Mouse (Mus musculus) kidney, embryonic 16.5 days (tissue): ENCODE data around the gene Fat1. TPM values are rescaled to one million over a fixed set of nuclear protein-coding genes. Genes with fewer than 3 reads are reported as not detected.
A peak's percentile ranks its signal among the peaks of the same experiment; 100 is the strongest.

Experiments used
- ATAC-seq: fragments of 200-750 bp; cut with Nextera tagmentation; 2 replicates; pipeline ENCODE4 v1.8.0; 2017; ENCODE audit warnings: moderate TSS enrichment; ENCODE audit not compliant: low FRiP score, low TSS enrichment
- H3K27ac ChIP-seq: fragments of 300-500 bp; sonication (generic); 2 replicates; pipeline ENCODE4 v1.5.1; 2014; ENCODE audit warnings: low read length
- H3K27me3 ChIP-seq: fragments of 300-500 bp; sonication (generic); 2 replicates; pipeline ENCODE4 v1.6.1; 2014; ENCODE audit warnings: low read length, control low read depth, mixed read lengths; ENCODE audit not compliant: insufficient read depth
- H3K36me3 ChIP-seq: fragments of 300-500 bp; sonication (generic); 2 replicates; pipeline ENCODE4 v1.6.1; 2014; ENCODE audit warnings: low read length, control low read depth, mixed read lengths; ENCODE audit not compliant: insufficient read depth
- H3K4me1 ChIP-seq: fragments of 300-500 bp; sonication (generic); 2 replicates; pipeline ENCODE4 v1.6.1; 2014; ENCODE audit warnings: low read length, control low read depth, mixed read lengths; ENCODE audit not compliant: insufficient read depth
- H3K4me2 ChIP-seq: fragments of 300-500 bp; sonication (generic); replicated peaks from 2 replicates; pipeline ENCODE4 v1.6.1; 2014; ENCODE audit warnings: low read depth, low read length
- H3K4me3 ChIP-seq: fragments of 300-500 bp; sonication (generic); 2 replicates; pipeline ENCODE4 v1.5.1; 2014; ENCODE audit warnings: mild to moderate bottlenecking, low read length
- H3K9ac ChIP-seq: fragments of 300-500 bp; sonication (generic); replicated peaks from 2 replicates; pipeline ENCODE4 v1.6.1; 2014; ENCODE audit warnings: low read length
- H3K9me3 ChIP-seq: fragments of 300-500 bp; sonication (generic); 2 replicates; pipeline ENCODE4 v1.6.1; 2016; ENCODE audit warnings: low read length, control low read depth
- WGBS: fragments of 180-500 bp; shearing (Covaris S2); extraction: QIAGEN DNeasy Blood & Tissue Kit; methylation state at CpG from one replicate; pipeline ENCODE4 v1.1.7; 2014; 5-methylcytosine and 5-hydroxymethylcytosine counted together
- polyA plus RNA-seq: library from polyadenylated mRNA; unstranded; fragments of >200 nt; fragmentation: Nextera tagmentation; extraction: Ambion mirVana; gene quantifications from 2 replicates; pipeline ENCODE4 v1.2.1, GENCODE M21; 2015

The Fat1 gene
- 19.9 and 20.9 TPM in 2 replicates for polyA plus RNA-seq

DNA sequence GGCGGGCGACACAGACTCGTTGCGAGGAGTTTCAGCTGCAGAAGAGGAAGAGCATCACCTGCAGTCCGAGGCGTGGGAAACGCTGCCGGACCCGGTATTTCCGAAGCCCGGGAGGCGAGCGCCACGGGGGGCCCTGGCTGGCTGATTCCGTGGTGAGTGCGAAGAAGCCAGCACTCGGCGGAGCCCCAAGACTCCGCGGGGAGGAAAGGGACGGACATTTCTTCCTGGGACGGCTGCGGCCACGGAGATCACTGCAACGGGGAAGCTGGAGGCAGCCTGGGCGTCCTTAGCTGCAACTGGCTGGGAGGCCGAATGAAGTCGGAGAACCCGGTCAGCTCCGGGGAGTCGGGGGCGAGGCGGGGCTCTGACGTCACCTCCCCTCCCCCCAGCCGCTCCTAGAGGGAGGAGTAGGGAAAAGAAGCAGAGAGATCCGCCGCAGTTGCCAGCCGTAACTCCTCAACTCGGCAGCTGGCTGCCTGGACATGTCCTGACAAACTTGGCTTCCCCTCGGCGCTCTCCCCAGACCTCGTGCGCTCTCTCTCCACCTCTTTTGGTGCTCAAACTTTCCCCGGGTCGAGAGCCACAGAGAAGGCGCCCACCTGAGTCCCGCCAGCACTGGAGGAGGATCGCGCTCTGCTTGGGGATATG, at the start of gene Fat1:
TSS of gene Fat1 (plus strand) at position 598 of the 648 bp plus-strand sequence.
- H3K36me3 ChIP-seq: no peaks in the 10 kb centered on the region
- under 1% methylated on average over 48 of the region's 49 CpGs for WGBS
- peak within 1 kb of the TSS; percentile 97 for H3K27ac ChIP-seq
- peak within 1 kb of the TSS; percentile 92 for H3K9ac ChIP-seq
- H3K4me2 ChIP-seq: peak within 1 kb of the TSS; percentile 72
- H3K9me3 ChIP-seq: no peaks in the 10 kb centered on the region
- peaks cover 17% of the 10 kb centered on the region for H3K4me1 ChIP-seq
- ATAC-seq: peak; percentile 85
- 0 out of 2 replicates have a peak, but pooled peaks cover 4% of the 10 kb centered on the region for H3K27me3 ChIP-seq
- H3K4me3 ChIP-seq: peak within 1 kb of the TSS; percentile 87

DNA sequence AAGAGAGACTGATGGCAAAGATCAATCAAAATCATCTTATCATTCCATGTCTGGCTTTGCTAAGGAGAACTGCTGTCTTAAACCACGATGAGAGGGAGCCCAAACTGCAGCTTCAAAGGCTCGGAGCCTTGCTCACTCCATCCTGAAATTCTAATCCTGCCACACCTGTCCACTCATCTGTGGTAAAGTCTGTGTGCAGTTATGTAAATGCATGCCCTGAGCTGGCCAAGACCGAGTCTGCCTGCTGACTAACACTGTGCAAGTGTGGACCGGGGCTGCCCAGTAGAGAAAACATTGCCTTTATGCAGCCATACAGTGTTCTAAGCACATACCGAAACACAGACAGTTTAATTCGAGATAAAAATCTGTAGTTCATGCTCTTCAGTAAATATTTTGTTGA, 40.6 kb upstream of the Fat1 start:
- 59% methylated on average over 6 of the region's 6 CpGs for WGBS
- Histone ChIP-seq H3K9ac (no peak overlapping the region), H3K4me2 (no peak overlapping the region), H3K4me1 (no peaks in the 10 kb centered on the region), H3K9me3 (no peaks in the 10 kb centered on the region), H3K27ac (no peak overlapping the region), H3K36me3 (no peaks in the 10 kb centered on the region), H3K4me3 (no peak overlapping the region), H3K27me3 (no peaks in the 10 kb centered on the region)
- ATAC-seq: no peak

DNA sequence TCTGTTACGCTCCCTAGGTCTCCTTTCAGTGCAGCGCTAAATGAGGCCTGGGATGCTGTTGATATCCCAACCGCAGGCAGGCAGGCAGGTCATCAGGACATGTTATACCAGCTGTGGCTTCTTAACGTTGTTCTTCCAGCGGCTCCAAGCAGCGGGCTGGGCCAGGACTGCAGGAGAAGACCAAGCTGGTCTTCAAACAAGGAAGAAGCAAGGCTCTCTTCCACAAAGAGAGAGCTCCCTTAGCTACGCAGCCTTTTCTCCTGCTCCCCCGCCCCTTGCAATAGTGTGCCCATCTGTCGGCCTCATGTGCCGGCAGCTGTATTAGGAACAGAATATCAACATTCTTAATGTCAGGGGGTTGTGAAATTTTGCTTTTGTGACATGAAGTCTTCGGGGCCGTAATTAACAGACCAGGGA, 35.7 kb upstream of the Fat1 start:
- H3K9ac ChIP-seq: no peak overlapping the region
- H3K4me1 ChIP-seq: no peaks in the 10 kb centered on the region
- no peaks in the 10 kb centered on the region for H3K27me3 ChIP-seq
- H3K36me3 ChIP-seq: no peaks in the 10 kb centered on the region
- H3K27ac ChIP-seq: no peak overlapping the region
- peak; percentile 51; the same call in 1 of the 2 replicates for ATAC-seq
- H3K4me3 ChIP-seq: no peak overlapping the region
- H3K4me2 ChIP-seq: no peak overlapping the region
- 51% methylated on average over 12 of the region's 12 CpGs for WGBS
- no peaks in the 10 kb centered on the region for H3K9me3 ChIP-seq

DNA sequence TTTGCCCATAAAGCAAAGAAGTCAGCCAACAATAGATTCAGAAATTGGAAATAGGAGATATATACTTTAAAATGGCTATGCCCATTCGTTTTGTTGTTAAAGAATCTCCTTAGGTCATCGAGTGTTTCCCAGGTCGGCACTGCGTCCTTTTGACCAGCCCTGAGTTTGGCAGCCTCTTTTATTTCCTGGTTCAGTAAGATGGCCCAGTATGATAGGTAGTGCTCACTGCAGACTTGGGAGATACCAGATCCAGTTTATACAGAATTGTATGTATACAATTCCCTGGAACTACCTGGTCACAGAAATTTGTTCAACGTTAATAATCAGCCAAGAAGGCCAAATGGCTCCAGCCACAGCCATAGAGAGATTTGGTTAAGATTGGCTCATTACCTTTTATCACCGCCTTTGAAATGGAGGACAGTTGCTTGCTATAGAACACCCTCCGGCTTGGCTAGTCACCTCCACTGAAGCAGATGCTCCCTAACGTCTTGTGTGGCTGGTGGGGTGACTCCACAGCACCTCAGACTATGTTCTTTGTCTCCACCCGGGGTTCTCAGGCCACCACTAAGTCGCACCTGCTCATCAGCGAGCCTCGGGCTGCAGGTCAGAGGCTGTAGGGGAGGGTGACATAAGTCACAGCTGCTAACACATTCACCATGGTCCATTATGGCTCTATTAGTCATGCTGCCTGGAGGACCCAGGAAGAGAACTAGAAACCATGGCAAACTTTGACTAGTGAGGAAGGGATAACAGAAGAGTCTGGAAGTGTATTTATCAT, 23.9 kb upstream of the Fat1 start:
- no peak overlapping the region for H3K4me3 ChIP-seq
- no peaks in the 10 kb centered on the region for H3K4me1 ChIP-seq
- 54% methylated on average over 12 of the region's 12 CpGs for WGBS
- no peak overlapping the region for H3K27ac ChIP-seq
- H3K9ac ChIP-seq: no peak overlapping the region
- no peak for ATAC-seq
- H3K36me3 ChIP-seq: no peaks in the 10 kb centered on the region
- 0 out of 2 replicates have a peak overlapping the region, but pooled peaks have one; percentile 5 for H3K4me2 ChIP-seq
- no peaks in the 10 kb centered on the region for H3K27me3 ChIP-seq
- no peaks in the 10 kb centered on the region for H3K9me3 ChIP-seq

DNA sequence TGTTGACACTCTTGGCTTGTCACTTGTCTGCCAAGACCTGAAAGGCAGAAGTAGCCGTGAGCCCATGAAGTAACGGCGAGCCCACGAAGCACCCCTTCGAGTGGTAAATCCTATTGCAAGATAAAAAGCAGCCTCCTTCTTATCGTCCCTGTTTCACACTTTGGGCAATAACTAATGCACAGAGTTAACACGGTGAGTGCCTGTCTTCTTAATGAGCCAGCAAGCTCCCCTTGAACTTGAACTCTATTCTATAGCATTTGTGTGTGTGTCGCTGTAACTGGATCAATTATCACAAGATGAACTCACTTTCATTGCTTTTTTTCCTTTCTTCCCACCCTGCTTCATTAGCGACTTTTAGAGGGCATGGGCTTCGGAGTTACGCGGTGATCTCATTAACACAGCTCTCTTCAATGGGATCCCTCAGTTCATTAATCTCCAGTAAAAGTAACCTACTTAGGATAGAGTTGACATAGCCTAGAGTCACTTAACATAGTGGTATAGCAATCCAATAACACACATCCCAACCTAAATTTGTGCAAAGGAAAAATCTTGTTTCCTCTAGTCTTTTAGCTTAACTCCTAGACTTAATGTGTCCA, 15.7 kb upstream of the Fat1 start:
- no peak for ATAC-seq
- Histone ChIP-seq H3K4me3 (no peak overlapping the region), H3K36me3 (no peaks in the 10 kb centered on the region), H3K4me1 (no peaks in the 10 kb centered on the region), H3K9ac (no peak overlapping the region), H3K27ac (no peak overlapping the region), H3K4me2 (no peak overlapping the region), H3K9me3 (no peaks in the 10 kb centered on the region), H3K27me3 (no peaks in the 10 kb centered on the region)
- 91% methylated on average over 12 of the region's 12 CpGs for WGBS

DNA sequence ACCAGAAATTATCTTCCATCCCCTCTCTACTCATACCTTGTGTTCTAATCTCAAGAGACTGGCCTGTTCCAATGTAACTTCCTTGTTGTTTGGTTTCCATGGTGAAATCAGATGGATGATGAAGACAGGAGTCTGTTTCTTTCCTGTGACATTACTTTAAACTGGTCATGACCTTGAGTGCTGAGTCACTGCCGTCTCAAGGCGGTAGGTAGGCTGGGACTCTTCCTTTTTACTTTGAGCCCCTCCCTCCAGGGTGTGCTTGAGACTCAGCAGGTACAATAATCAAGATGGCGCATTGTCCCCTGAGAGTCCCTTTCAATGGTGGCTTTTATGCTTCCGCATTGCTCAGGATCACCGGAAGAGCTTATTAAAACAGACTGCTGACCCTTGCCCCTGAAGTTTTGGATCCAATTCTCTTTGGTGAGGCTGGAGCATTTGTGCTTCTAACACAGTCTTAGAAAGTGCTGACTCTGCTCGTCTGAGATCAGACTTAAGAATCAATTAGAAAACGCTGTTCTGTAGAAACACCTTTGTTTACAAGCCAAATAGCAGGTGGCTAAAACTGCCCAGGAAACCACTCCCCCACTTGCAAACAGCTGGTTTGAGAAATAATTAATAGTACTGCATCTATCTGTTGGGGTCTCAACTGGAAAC, 14.7 kb upstream of the Fat1 start:
- Histone ChIP-seq H3K27me3 (no peaks in the 10 kb centered on the region), H3K9me3 (no peaks in the 10 kb centered on the region), H3K4me2 (no peak overlapping the region), H3K4me1 (no peaks in the 10 kb centered on the region), H3K27ac (no peak overlapping the region), H3K4me3 (no peak overlapping the region), H3K9ac (no peak overlapping the region), H3K36me3 (no peaks in the 10 kb centered on the region)
- WGBS: 81% methylated on average over 7 of the region's 7 CpGs
- no peak for ATAC-seq

DNA sequence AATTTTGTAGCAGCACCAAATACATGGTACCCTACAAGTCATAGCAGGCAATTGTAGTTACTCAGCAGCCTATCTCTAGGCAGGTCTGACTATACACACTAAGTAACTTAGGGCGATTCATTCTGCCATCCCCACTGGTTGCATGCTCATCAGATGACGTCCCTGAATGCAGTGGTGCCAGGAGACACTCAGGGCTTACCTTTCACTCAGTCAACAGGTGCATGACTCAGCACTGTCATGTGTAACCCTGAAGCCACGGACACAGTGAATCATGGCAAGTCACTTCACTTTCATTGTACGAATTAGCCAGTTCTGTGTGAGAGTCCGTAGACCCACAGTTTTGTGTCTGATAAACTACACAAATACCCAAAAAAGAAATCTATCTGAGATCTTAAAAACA, 10.3 kb upstream of the Fat1 start:
- H3K9ac ChIP-seq: no peak overlapping the region
- ATAC-seq: no peak
- 90% methylated on average over 5 of the region's 5 CpGs for WGBS
- no peak overlapping the region for H3K27ac ChIP-seq
- no peaks in the 10 kb centered on the region for H3K4me1 ChIP-seq
- H3K4me2 ChIP-seq: no peak overlapping the region
- no peak overlapping the region for H3K4me3 ChIP-seq
- peaks cover 5% of the 10 kb centered on the region; the same call in 1 of the 2 replicates for H3K36me3 ChIP-seq
- no peaks in the 10 kb centered on the region for H3K27me3 ChIP-seq
- peaks cover 11% of the 10 kb centered on the region for H3K9me3 ChIP-seq

DNA sequence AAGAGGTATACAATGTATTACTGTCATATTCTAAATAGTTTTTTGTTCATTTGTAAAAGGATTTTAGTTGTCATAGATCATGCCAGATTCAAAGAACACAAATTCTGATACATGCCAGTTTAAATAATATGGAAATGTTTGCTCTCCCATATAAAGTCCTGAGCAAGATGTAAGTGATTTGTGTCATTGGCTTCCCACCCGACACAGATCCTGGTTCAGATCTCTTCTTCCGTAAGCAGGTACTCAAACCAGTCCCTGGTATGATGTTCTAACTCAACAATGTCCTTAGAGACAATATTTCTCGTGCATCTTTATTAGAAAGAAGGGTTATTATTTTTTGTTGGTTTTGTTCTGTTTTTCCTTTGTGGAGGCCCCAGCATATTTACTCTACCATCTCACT, 5.2 kb upstream of the Fat1 start:
- WGBS: 86% methylated on average over 3 of the region's 3 CpGs
- no peak overlapping the region for H3K27ac ChIP-seq
- H3K4me1 ChIP-seq: peaks cover 9% of the 10 kb centered on the region
- ATAC-seq: no peak
- H3K4me2 ChIP-seq: no peak overlapping the region
- peaks cover 11% of the 10 kb centered on the region for H3K9me3 ChIP-seq
- H3K27me3 ChIP-seq: 0 out of 2 replicates have a peak, but pooled peaks cover 4% of the 10 kb centered on the region
- peaks cover 5% of the 10 kb centered on the region; the same call in 1 of the 2 replicates for H3K36me3 ChIP-seq
- H3K9ac ChIP-seq: no peak overlapping the region
- no peak overlapping the region for H3K4me3 ChIP-seq

DNA sequence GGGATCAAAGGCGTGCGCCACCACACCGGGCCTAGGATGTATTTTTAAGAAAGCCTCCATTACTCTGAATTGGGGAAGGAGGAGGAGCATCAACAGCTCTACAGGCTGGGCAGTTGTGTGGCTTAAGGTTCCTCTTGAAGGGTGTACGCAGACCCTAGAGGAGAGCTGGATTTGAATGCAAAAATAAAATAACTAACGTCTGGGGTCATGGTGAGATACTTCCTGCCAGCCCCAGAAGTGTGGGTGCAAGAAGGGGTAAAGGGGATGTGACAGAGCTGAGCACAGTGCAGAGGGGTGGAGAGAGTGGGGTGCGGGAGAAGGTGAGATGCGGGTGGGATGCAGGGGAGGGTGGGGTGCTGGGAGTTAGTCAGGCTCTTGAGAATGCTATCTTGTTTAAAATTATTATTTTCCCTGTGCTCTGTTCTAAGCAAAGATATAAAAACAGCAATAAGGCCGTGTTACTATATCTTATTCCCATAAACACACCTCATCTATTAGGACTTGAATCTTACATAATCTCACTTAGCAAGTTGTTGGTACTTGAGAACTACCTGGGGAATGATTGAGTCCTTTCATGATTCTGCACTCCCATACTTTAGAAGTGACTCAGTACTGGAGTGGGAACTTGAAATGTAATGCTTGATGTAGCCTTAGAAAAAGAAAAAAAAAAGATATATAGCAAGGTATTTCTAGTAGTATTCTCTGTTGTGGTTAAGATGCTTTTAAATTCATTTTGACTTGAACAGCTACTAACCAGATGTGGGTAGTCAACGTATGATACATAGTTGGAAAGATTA, 2.5 kb upstream of the Fat1 start:
- H3K4me3 ChIP-seq: no peak overlapping the region
- peaks cover 5% of the 10 kb centered on the region; the same call in 1 of the 2 replicates for H3K36me3 ChIP-seq
- 0 out of 2 replicates have a peak, but pooled peaks cover 4% of the 10 kb centered on the region for H3K27me3 ChIP-seq
- H3K9ac ChIP-seq: no peak overlapping the region
- H3K27ac ChIP-seq: no peak overlapping the region
- 92% methylated on average over 9 of the region's 9 CpGs for WGBS
- peaks cover 11% of the 10 kb centered on the region for H3K9me3 ChIP-seq
- H3K4me1 ChIP-seq: peaks cover 9% of the 10 kb centered on the region
- H3K4me2 ChIP-seq: no peak overlapping the region
- no peak for ATAC-seq
